Comparison of ENCODE assay signal across 14 mouse cellular contexts in the genomic region with DNA sequence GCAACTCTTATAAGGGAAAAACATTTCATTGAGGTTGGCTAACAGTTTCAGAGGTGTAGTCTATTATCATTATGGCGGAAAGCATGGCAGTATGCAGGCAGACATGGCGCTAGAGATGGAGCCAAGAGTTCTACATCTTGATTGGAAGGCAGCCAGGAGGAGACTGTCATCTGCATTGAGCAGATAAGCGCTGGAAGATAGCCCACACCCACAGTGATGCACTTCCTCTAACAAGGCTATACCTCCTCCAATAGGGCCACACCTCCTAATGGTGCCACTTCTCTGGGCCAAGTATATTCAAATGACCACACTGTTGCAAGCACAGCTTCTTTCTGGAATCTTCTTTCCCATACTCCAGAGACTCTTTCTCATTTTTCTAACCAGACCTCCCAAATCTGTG.
DNase-seq lines count a peak whose midpoint lies in the region; ATAC-seq lines count a peak whose summit lies in the region.
"Had no signal": no experiment of that assay in that cellular context is flagged by ENCODE, and none has a peak within 500 bp of the region (broad histone marks: within the 10 kb centered on the region; RNA-seq: fewer than 3 reads in every experiment).

No protein-coding gene starts in this region.

- peaks cover 5% of the 10 kb centered on the region for H3K4me1 ChIP-seq in liver, embryonic 12.5 days

- H3K27me3 ChIP-seq in liver, embryonic 12.5 days (replicated peaks), result no peaks in the 10 kb centered on the region

- H3K36me3 ChIP-seq in liver, embryonic 12.5 days, result no peaks in the 10 kb centered on the region
- H3K36me3 ChIP-seq: heart, embryonic 10.5 days had no signal

- peak; percentile 71 for DNase-seq in heart, adult 11 months
- no peak for DNase-seq in heart, adult 9 months (ENCODE audit: low spot score in 2 of 2)
- DNase-seq in MEL-GATA-1-ER (ENCODE audit: extremely low read depth, low read depth), result peak; percentile 76
- peak; percentile 54 for DNase-seq in lung, postnatal 36 days
- DNase-seq in left cerebral cortex, postnatal 14 days (ENCODE audit: low spot score in 2 of 2), result no peak
- DNase-seq in layer of hippocampus, postnatal 14 days (ENCODE audit: low spot score in 2 of 2), result no peak
- DNase-seq in embryo, embryonic 10 days (ENCODE audit: low spot score), result no peak
- DNase-seq: adrenal gland, postnatal 10 days; heart, postnatal 4 days; thymus, postnatal 14 days had no signal

- peak; percentile 85 for ATAC-seq in liver, embryonic 12.5 days
- ATAC-seq: intestine, embryonic 16.5 days had no signal

- no peak overlapping the region for H3K9ac ChIP-seq in liver, embryonic 12.5 days

- intact Hi-C loops in left cerebral cortex, postnatal 14 days (cut with DNase I), result loop anchor here (10.0 kb wide), 1 partner anchor 325 kb away; no protein-coding TSS in a partner anchor

- H3K27ac ChIP-seq in liver, embryonic 12.5 days, result no peak overlapping the region
- H3K27ac ChIP-seq: heart, embryonic 10.5 days; left cerebral cortex, adult 2 months had no signal

- no peaks in the 10 kb centered on the region for H3K9me3 ChIP-seq in liver, embryonic 12.5 days (replicated peaks)
- H3K9me3 ChIP-seq: heart, embryonic 10.5 days had no signal

- WGBS in liver, embryonic 12.5 days (ENCODE audit: insufficient replicate concordance), result 64% methylated on average over 3 of the region's 3 CpGs

- H3K4me2 ChIP-seq in liver, embryonic 12.5 days, result no peak overlapping the region

- H3K4me3 ChIP-seq in liver, embryonic 12.5 days, result no peak overlapping the region
- H3K4me3 ChIP-seq: heart, embryonic 10.5 days; left cerebral cortex, adult 2 months had no signal

Comparison
In these comparisons a context has a peak if more than half of its experiments do, and no peak if none do; other contexts are left out.
1. DNase-seq: peak in heart, adult 11 months (single experiment), MEL-GATA-1-ER (single experiment) and lung, postnatal 36 days (single experiment); none in heart, adult 9 months (0 of 2), left cerebral cortex, postnatal 14 days (0 of 2), layer of hippocampus, postnatal 14 days (0 of 2) and embryo, embryonic 10 days (single experiment).